Mouse (Mus musculus): ENCODE data around the gene Rad17. TPM values are rescaled to one million over a fixed set of nuclear protein-coding genes. Genes with fewer than 3 reads are reported as not detected.

The Rad17 gene
- polyA plus RNA-seq (2017; shearing (Covaris generic)), result 20.9 TPM

DNA sequence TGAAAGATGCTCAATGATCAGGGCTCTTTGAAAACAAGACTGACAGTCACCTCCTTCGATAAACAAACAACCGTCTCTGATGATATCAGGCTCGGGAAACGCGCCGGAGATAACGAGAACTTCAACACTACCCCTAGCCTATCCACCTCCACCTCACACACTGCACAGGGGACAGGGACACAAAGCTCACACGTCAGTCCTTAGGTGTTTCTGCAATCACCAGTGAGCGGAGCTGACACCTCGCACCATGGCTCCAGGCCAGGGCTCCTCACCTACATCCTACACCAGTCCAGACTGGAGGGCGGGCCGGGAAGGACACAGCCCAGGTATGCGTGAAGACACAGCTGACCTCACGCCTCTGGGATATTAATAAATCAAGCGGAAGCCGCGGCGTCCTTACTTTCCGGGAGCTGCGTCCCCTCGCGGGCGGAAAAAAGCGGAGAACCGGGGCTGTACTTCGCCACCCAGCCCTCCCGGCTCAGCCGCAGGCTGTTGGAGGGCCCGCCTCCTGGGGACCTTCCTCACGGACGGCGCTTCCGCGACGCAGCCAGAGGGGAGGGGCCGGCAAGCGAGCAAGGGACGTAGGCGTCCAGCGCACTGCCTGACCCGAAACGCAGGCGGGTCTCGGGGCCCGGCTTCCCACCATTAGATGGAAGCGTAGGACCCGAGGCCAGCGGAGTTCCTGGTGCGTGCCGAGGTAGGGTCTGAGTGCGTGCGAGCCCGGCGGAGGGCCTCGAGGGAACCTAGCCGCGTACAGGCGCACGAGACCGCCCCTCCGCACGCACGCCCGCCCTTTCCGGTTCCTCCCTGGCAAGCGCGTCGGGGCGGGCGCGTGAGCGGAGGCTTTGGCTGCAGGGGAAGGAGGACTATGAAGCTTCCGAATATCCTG, at the start of gene Rad17, which contains the start of gene Ak6:
Gene Rad17, minus strand, starts transcription at position 502 of the 889 bp plus-strand sequence.
Gene Ak6, plus strand, starts transcription at position 430 of the 889 bp plus-strand sequence.

DNA sequence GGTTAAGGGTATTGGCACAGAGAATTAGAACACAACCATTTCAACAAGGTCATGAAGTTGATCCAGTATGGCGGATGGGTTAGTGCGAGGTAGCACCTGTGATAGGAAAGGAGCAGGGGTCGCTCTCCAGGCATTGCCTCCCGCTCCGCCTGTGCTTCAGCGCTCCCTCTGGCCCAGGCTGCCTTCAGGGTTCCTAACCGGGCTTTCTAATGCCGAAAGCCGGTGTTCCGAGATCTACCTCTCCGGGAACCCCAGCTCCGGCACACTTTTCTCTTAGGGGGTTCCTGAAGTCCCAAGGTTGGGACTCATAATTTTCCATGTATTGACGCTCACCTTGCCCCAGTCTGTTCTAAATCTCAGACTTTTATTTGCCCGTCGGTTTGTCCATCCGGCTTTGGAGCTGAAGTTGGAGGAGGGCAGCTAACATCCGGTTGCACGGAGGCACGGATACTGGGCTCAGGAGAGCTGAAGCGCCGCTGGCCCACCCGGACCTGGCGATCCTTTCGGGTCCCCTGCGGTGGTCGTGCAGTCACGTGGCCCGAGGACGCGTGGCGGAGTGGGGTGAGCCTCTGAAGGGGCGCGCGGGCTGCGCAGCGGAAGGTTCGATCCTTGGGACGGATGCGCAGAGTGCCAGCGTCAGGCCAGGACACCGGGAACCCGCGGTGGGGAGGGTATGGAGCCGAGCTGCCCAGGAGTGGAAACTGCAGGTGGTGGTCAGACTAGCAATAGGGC, 18.6 kb upstream of the Rad17 start, which contains the start of gene Ccdc125:
Gene Ccdc125, plus strand, starts transcription at position 427 of the 732 bp plus-strand sequence.

DNA sequence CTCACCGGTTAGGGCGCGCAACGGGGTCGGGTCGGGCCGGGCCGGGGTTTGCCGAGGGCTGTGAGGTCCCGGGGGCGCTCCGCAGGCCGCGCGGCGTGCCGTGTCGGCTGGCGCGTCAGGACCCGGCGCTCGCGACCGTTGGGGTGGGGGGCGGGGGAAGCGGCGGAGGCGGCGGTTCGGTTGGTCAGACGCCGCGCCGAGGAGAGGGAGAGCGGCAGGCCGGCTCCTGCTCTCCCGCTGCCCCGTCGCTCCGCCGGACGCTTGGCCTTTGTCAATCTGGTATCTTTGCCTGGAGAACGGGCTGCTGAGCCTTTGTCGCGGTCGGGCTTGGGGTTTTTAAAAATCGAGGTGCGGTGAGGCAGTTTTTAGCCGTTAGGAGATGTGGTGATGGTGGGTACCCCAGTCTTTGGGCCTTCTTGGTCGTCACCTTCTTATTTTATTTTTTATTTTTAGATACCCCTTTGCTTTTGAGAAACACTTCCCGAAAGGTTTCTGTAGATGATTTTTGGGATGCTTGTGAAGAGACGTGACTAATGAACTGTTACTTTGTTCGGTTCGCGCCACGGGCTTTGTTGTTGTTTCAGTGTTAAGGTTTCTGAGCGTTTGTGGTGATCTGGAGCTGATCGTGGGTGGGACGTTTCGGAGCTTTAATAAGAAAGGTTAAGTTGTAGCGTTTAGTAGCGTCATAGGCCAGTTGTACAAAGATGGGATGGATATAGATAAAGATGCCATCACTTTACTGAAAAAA, 762 bp upstream of the Rad17 start, which contains the start of gene Taf9:
Gene Taf9, plus strand, starts transcription at position 141 of the 748 bp plus-strand sequence.

DNA sequence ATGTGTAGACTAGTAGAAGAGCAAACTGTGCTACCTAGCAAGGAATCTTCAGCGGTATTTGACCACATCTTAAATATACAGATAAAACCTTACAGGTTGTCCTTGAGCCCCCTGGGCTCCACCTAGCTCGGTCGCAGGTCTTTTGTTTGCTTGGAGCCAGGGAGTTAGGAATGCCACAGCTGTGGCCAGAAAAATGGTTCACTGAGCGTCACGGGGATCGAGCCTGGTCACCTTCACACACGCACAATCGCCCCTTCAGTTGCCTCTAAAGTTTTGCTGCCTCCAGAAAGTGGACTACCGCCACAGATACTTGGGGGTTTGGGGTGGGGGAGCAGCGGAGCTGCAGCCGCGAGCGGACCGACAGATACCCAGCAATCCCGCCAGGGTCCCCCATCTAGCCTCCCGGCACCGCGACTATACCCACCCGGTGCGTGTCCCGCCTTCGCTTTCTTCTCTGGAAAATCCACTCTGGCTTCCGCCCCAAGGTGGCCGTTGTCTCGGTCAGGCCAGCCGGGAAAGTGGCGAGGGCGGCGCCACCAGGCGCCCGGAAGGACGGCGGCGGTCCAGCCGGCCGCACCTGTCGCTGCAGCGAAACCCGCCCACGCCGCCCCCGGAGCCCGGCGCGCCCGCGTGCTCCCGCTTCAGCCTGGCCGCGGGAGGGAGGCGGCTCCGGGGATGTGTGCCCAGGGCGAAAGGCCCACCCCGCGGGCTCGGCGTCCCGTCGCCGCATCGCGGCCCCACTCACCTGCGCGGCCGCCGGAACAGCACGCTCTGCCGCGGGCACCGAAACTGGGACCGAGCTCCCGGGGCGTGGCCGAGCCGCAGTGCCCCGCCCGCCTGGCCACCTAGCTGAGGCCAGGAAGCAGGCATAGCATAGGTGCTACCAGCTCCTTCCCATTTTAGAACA, 34.4 kb downstream of the Rad17 start, which contains the start of gene Marveld2:
Gene Marveld2, minus strand, starts transcription at position 791 of the 907 bp plus-strand sequence.

Other genes with a start within 250 kb of the Rad17 start
- not detected for gene Naip1, start 198.2 kb downstream of the Rad17 start, polyA plus RNA-seq (2017; shearing (Covaris generic))
- 36.7 TPM for gene Gtf2h2, start 158.5 kb downstream of the Rad17 start, polyA plus RNA-seq (2017; shearing (Covaris generic))
- not detected for gene Ocln, start 98.3 kb downstream of the Rad17 start, polyA plus RNA-seq (2017; shearing (Covaris generic))
- gene Marveld2, start 34.1 kb downstream of the Rad17 start, polyA plus RNA-seq (2017; shearing (Covaris generic)), result 5.4 TPM
- gene Ak6, start 72 bp downstream of the Rad17 start, polyA plus RNA-seq (2017; shearing (Covaris generic)), result 130 TPM
- 3.1 TPM for gene Taf9, start 528 bp upstream of the Rad17 start, polyA plus RNA-seq (2017; shearing (Covaris generic))
- gene Ccdc125, start 18.7 kb upstream of the Rad17 start, polyA plus RNA-seq (2017; shearing (Covaris generic)), result 17.5 TPM
- gene Cdk7, start 79.9 kb upstream of the Rad17 start, polyA plus RNA-seq (2017; shearing (Covaris generic)), result 53.1 TPM
- 55.7 TPM for gene Mrps36, start 93.6 kb upstream of the Rad17 start, polyA plus RNA-seq (2017; shearing (Covaris generic))
- gene Cenph, start 124.8 kb upstream of the Rad17 start, polyA plus RNA-seq (2017; shearing (Covaris generic)), result 0.56 TPM
- 0.70 TPM for gene Ccnb1, start 135.5 kb upstream of the Rad17 start, polyA plus RNA-seq (2017; shearing (Covaris generic))
- gene Slc30a5, start 182.4 kb upstream of the Rad17 start, polyA plus RNA-seq (2017; shearing (Covaris generic)), result 66.3 TPM